Mouse (Mus musculus) thymus, adult 18-20 months (tissue): ENCODE results near the gene Lhfpl3.

ENCODE experiments used
- DNase-seq, 2 experiments: peaks; one replicate each; pipeline ENCODE4 v3.0.0; 2022; ENCODE audit warnings: mixed read lengths in 2 of 2

Gene Lhfpl3

GRCm38 (mm10) chr5:22928746-22929145 lies 182.9 kb downstream of the Lhfpl3 start:
- no peak for DNase-seq

GRCm38 (mm10) chr5:22943306-22943705 lies 197.4 kb downstream of the Lhfpl3 start:
- DNase-seq, result no peak

GRCm38 (mm10) chr5:22963300-22963699 lies 217.4 kb downstream of the Lhfpl3 start:
- DNase-seq, result no peak

- no peak for DNase-seq
These were observed 240.9 kb downstream of the Lhfpl3 start for GRCm38 (mm10) chr5:22986771-22987170.

- no peak for DNase-seq
These were observed 254.0 kb downstream of the Lhfpl3 start for GRCm38 (mm10) chr5:22999811-23000210.

- DNase-seq, result no peak
These were observed 257.4 kb downstream of the Lhfpl3 start for GRCm38 (mm10) chr5:23003123-23003797.

- DNase-seq, result no peak
These were observed 260.3 kb downstream of the Lhfpl3 start for GRCm38 (mm10) chr5:23006207-23006606.

GRCm38 (mm10) chr5:23010460-23010859 lies 264.6 kb downstream of the Lhfpl3 start:
- no peak for DNase-seq

- no peak for DNase-seq
These were observed 268.1 kb downstream of the Lhfpl3 start for GRCm38 (mm10) chr5:23013997-23014396.

- no peak for DNase-seq
These were observed 269.9 kb downstream of the Lhfpl3 start for GRCm38 (mm10) chr5:23015587-23016335.

- DNase-seq, result no peak
These were observed 289.3 kb downstream of the Lhfpl3 start for GRCm38 (mm10) chr5:23034944-23035726.

- no peak for DNase-seq
These were observed 289.8 kb downstream of the Lhfpl3 start for GRCm38 (mm10) chr5:23035727-23036029.

- no peak for DNase-seq
These were observed 294.6 kb downstream of the Lhfpl3 start for GRCm38 (mm10) chr5:23040429-23040828.

GRCm38 (mm10) chr5:23042862-23043261 lies 297.0 kb downstream of the Lhfpl3 start:
- DNase-seq, result no peak

- DNase-seq, result no peak
These were observed 303.3 kb downstream of the Lhfpl3 start for GRCm38 (mm10) chr5:23049083-23049663.

- no peak for DNase-seq
These were observed 305.6 kb downstream of the Lhfpl3 start for GRCm38 (mm10) chr5:23051458-23051857.

- no peak for DNase-seq
These were observed 349.0 kb downstream of the Lhfpl3 start for GRCm38 (mm10) chr5:23094894-23095293.

- DNase-seq, result no peak
These were observed 360.7 kb downstream of the Lhfpl3 start for GRCm38 (mm10) chr5:23106536-23106935.

- no peak for DNase-seq
These were observed 365.4 kb downstream of the Lhfpl3 start for GRCm38 (mm10) chr5:23111307-23111706.

- DNase-seq, result no peak
These were observed 368.4 kb downstream of the Lhfpl3 start for GRCm38 (mm10) chr5:23114249-23114648.

GRCm38 (mm10) chr5:23126851-23127250 lies 381.0 kb downstream of the Lhfpl3 start:
- DNase-seq, result no peak

- DNase-seq, result no peak
These were observed 394.5 kb downstream of the Lhfpl3 start for GRCm38 (mm10) chr5:23140183-23140921.

GRCm38 (mm10) chr5:23153210-23153609 lies 407.4 kb downstream of the Lhfpl3 start:
- no peak for DNase-seq
